ENCODE assay signal across 9 mouse cellular contexts in the genomic region with DNA sequence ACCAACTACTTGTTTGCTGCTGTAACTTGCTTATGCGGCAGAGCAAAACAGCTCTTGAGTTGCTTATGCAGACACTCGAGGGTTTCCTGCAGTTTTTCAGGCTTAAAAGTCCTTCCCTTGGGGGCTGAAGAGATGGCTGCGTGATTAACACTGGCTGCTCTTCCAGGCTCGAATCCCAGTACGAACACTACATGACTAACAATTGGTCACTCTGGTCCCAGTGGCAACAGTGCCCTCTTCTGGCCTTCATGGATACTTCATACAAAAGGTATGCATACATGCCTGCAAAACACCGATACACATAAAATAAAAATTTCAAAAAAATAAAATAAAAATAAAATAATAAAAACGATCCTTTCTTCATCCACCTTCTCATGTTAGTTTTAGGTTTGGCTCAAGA. TPM values are rescaled to one million over a fixed set of nuclear protein-coding genes. Genes with fewer than 3 reads are reported as not detected.
A peak's percentile ranks its signal among the peaks of the same experiment; 100 is the strongest.
DNase-seq lines count a peak whose midpoint lies in the region; ATAC-seq and TF ChIP-seq lines count a peak whose summit lies in the region.
"Had no signal": no experiment of that assay in that cellular context is flagged by ENCODE, and none has a peak within 500 bp of the region (broad histone marks: within the 10 kb centered on the region; RNA-seq: fewer than 3 reads in every experiment).

No protein-coding gene starts in this region.

- peak; percentile 55 for DNase-seq in forebrain, postnatal 0 days
- DNase-seq in forebrain, embryonic 10.5 days (ENCODE audit: extremely low spot score, low spot score): no peak
- DNase-seq in neural tube, embryonic 10.5 days (ENCODE audit: extremely low spot score, low spot score): peak; percentile 30
- DNase-seq in c-Kit-positive CD71-positive TER-119-positive erythroid progenitor cells, embryonic 14.5 days (ENCODE audit: low spot score): peak; percentile 47
- DNase-seq in lung, postnatal 10 days: peak; percentile 54
- DNase-seq in frontal cortex, postnatal 10 days (ENCODE audit: low spot score in 2 of 2): no peak
- no peak for DNase-seq in urinary bladder, postnatal 10 days (ENCODE audit: low spot score)

- no peak overlapping the region for H3K27ac ChIP-seq in forebrain, postnatal 0 days (ENCODE audit: low read depth, low read length)
- no peak overlapping the region for H3K27ac ChIP-seq in forebrain, embryonic 10.5 days
- H3K27ac ChIP-seq in neural tube, embryonic 15.5 days (replicated peaks): no peak overlapping the region

- WGBS in forebrain, postnatal 0 days: 33% methylated on average over 7 of the region's 7 CpGs
- 39% methylated on average over 7 of the region's 7 CpGs for whole genome bisulfite sequencing in forebrain, embryonic 10.5 days
- WGBS in neural tube, embryonic 15.5 days: 30% methylated on average over 7 of the region's 7 CpGs

- H3K9me3 ChIP-seq in forebrain, postnatal 0 days (ENCODE audit: low read length): no peaks in the 10 kb centered on the region
- no peaks in the 10 kb centered on the region for H3K9me3 ChIP-seq in forebrain, embryonic 10.5 days
- no peaks in the 10 kb centered on the region for H3K9me3 ChIP-seq in neural tube, embryonic 15.5 days (replicated peaks)

- H3K36me3 ChIP-seq in forebrain, postnatal 0 days (ENCODE audit: insufficient read depth): no peaks in the 10 kb centered on the region
- H3K36me3 ChIP-seq in forebrain, embryonic 10.5 days (replicated peaks): no peaks in the 10 kb centered on the region
- no peaks in the 10 kb centered on the region for H3K36me3 ChIP-seq in neural tube, embryonic 15.5 days

- peak; percentile 70 for TF ChIP-seq CTCF in forebrain, postnatal 0 days (IDR thresholded peaks at IDR 0.05; ENCODE audit: low read depth)

- no peaks in the 10 kb centered on the region for H3K27me3 ChIP-seq in forebrain, postnatal 0 days (ENCODE audit: insufficient read depth, low read length)
- no peaks in the 10 kb centered on the region for H3K27me3 ChIP-seq in forebrain, embryonic 10.5 days (ENCODE audit: poor library complexity, severe bottlenecking)
- no peaks in the 10 kb centered on the region; the same call in 1 of the 2 replicates for H3K27me3 ChIP-seq in neural tube, embryonic 15.5 days (replicated peaks)

- peaks cover 6% of the 10 kb centered on the region for H3K4me1 ChIP-seq in forebrain, postnatal 0 days (ENCODE audit: insufficient read depth)
- H3K4me1 ChIP-seq in forebrain, embryonic 10.5 days: peaks cover 14% of the 10 kb centered on the region
- H3K4me1 ChIP-seq in neural tube, embryonic 15.5 days: peaks cover 14% of the 10 kb centered on the region

- no peak overlapping the region for H3K9ac ChIP-seq in forebrain, postnatal 0 days
- no peak overlapping the region for H3K9ac ChIP-seq in neural tube, embryonic 15.5 days (replicated peaks)

- no peak for ATAC-seq in forebrain, postnatal 0 days
- no peak for ATAC-seq in neural tube, embryonic 15.5 days (ENCODE audit: low FRiP score)

- no peak overlapping the region for H3K4me3 ChIP-seq in forebrain, postnatal 0 days (ENCODE audit: low read depth, low read length)
- no peak overlapping the region for H3K4me3 ChIP-seq in forebrain, embryonic 10.5 days
- H3K4me3 ChIP-seq in neural tube, embryonic 15.5 days (replicated peaks): no peak overlapping the region

- no peak overlapping the region for H3K4me2 ChIP-seq in forebrain, postnatal 0 days (ENCODE audit: low read depth)
- H3K4me2 ChIP-seq in neural tube, embryonic 15.5 days: no peak overlapping the region

RNA-seq across cellular contexts. Expression of gene Man1b1, which starts 3.7 kb away (rescaled TPM):
- total RNA-seq in forebrain, postnatal 0 days (2014; rRNA removed): 54.0 and 66.1 TPM in 2 replicates
- polyA plus RNA-seq in forebrain, postnatal 0 days (2015; fragmentation: Nextera tagmentation; extraction: Ambion mirVana): 35.5 and 43.8 TPM in 2 replicates
- polyA plus RNA-seq in forebrain, embryonic 10.5 days (2016; fragmentation: Nextera tagmentation; extraction: Ambion mirVana): 53.5 and 58.9 TPM in 2 replicates
- 43.5 and 46.6 TPM in 2 replicates for polyA plus RNA-seq in neural tube, embryonic 15.5 days (2015; fragmentation: Nextera tagmentation; extraction: Ambion mirVana)

RNA-seq across cellular contexts. Expression of gene Grin1, which starts 9.5 kb away (rescaled TPM):
- total RNA-seq in forebrain, postnatal 0 days (2014; rRNA removed): 77.3 and 88.5 TPM in 2 replicates
- 46.9 and 58.2 TPM in 2 replicates for polyA plus RNA-seq in forebrain, postnatal 0 days (2015; fragmentation: Nextera tagmentation; extraction: Ambion mirVana)
- 0.87 and 1.3 TPM in 2 replicates for polyA plus RNA-seq in forebrain, embryonic 10.5 days (2016; fragmentation: Nextera tagmentation; extraction: Ambion mirVana)
- polyA plus RNA-seq in neural tube, embryonic 15.5 days (2015; fragmentation: Nextera tagmentation; extraction: Ambion mirVana): 58.0 and 68.4 TPM in 2 replicates

RNA-seq across cellular contexts. Expression of gene Dpp7, which starts 27.7 kb away (rescaled TPM):
- total RNA-seq in forebrain, postnatal 0 days (2014; rRNA removed): 17.4 and 21.7 TPM in 2 replicates
- 15.3 and 19.8 TPM in 2 replicates for polyA plus RNA-seq in forebrain, postnatal 0 days (2015; fragmentation: Nextera tagmentation; extraction: Ambion mirVana)
- polyA plus RNA-seq in forebrain, embryonic 10.5 days (2016; fragmentation: Nextera tagmentation; extraction: Ambion mirVana): 17.6 and 21.8 TPM in 2 replicates
- 24.2 and 27.3 TPM in 2 replicates for polyA plus RNA-seq in neural tube, embryonic 15.5 days (2015; fragmentation: Nextera tagmentation; extraction: Ambion mirVana)

RNA-seq across cellular contexts. Expression of gene Uap1l1, which starts 37.0 kb away (rescaled TPM):
- total RNA-seq in forebrain, postnatal 0 days (2014; rRNA removed): 4.1 and 5.2 TPM in 2 replicates
- 10.4 and 11.9 TPM in 2 replicates for polyA plus RNA-seq in forebrain, postnatal 0 days (2015; fragmentation: Nextera tagmentation; extraction: Ambion mirVana)
- 7.3 and 7.9 TPM in 2 replicates for polyA plus RNA-seq in forebrain, embryonic 10.5 days (2016; fragmentation: Nextera tagmentation; extraction: Ambion mirVana)
- 8.5 and 14.0 TPM in 2 replicates for polyA plus RNA-seq in neural tube, embryonic 15.5 days (2015; fragmentation: Nextera tagmentation; extraction: Ambion mirVana)

RNA-seq across cellular contexts. Expression of gene Lrrc26, which starts 38.7 kb away (rescaled TPM):
- not detected in 2 replicates for total RNA-seq in forebrain, postnatal 0 days (2014; rRNA removed)
- polyA plus RNA-seq in forebrain, postnatal 0 days (2015; fragmentation: Nextera tagmentation; extraction: Ambion mirVana): 0.15 TPM in 1 of 2 replicates, not detected in the other
- polyA plus RNA-seq in forebrain, embryonic 10.5 days (2016; fragmentation: Nextera tagmentation; extraction: Ambion mirVana): not detected in 2 replicates
- polyA plus RNA-seq in neural tube, embryonic 15.5 days (2015; fragmentation: Nextera tagmentation; extraction: Ambion mirVana): 0.22 and 0.26 TPM in 2 replicates
- total RNA-seq: layer of hippocampus, postnatal 14 days had no signal

Comparison
In these comparisons a context has a peak if more than half of its experiments do, and no peak if none do; other contexts are left out.
1. DNase-seq: peak in forebrain, postnatal 0 days (single experiment), neural tube, embryonic 10.5 days (single experiment), c-Kit-positive CD71-positive TER-119-positive erythroid progenitor cells, embryonic 14.5 days (single experiment) and lung, postnatal 10 days (single experiment); none in forebrain, embryonic 10.5 days (single experiment), frontal cortex, postnatal 10 days (0 of 2) and urinary bladder, postnatal 10 days (single experiment).
2. RNA of gene Grin1, which starts 9.5 kb away (polyA plus RNA-seq): 58.0 to 68.4 TPM in neural tube, embryonic 15.5 days and 46.9 to 58.2 TPM in forebrain, postnatal 0 days; 0.87 to 1.3 TPM in forebrain, embryonic 10.5 days; every median in the first group is over 10 times any median in the second.